Mouse (Mus musculus) erythroid progenitor cell, adult 5-6 weeks (primary cell): ENCODE measurements around the gene Slco1b2. TPM values are rescaled to one million over a fixed set of nuclear protein-coding genes. Genes with fewer than 3 reads are reported as not detected.
"Not testable (repeated sequence)": the region's sequence is repeated elsewhere in the genome, so short reads cannot be mapped to it uniquely, and the experiment has no call there.

Source experiments
- ATAC-seq: replicated peaks from 2 replicates; pipeline ENCODE4 v1.8.0; 2016; ENCODE audit warnings: moderate number of reproducible peaks, mild to moderate bottlenecking, moderate TSS enrichment, inconsistent platforms; ENCODE audit not compliant: poor library complexity, low FRiP score, severe bottlenecking
- total RNA-seq, 2 experiments: library from RNA; stranded (forward) in 1 of 2; stranded (reverse) in 1 of 2; fragments of 150-400 nt in 1 of 2; fragments of 186-747, 209-891 nt in 1 of 2; gene quantifications; 2 replicates each; pipeline versions ENCODE4 v1.2.3 to v1.2.4; 2015 to 2017; ENCODE audit warnings: low replicate concordance in 2 of 2

Gene Slco1b2
- not detected in 2 replicates for total RNA-seq (2015; ENCODE audit: low replicate concordance)
- not detected in 2 replicates for total RNA-seq (2017; ENCODE audit: low replicate concordance)

DNA sequence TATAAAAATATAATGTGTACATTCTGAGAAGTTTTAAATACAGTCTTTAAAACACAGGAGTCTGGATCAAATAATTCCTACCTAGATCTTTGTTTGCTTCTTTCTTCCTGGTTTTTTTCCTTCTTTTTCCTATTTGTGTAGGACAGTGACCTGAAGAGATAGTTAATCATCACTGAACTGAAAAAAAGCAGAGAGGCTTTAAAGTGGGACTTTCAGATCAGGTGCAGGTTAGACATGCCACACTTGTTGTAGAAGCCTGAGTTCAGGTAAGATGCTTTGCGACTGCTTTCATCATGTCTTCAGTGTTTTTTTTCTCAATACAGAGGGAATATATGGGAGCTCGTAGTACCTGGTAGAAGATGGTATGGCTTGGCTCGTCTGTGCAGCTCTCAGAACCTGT lies at the start of gene Slco1b2:
Gene Slco1b2, plus strand, starts transcription at position 228 of the 400 bp plus-strand sequence.
- ATAC-seq = no peak

- no peak for ATAC-seq
These were observed 44.4 kb upstream of the Slco1b2 start for GRCm38 (mm10) chr6:141584791-141585403.

DNA sequence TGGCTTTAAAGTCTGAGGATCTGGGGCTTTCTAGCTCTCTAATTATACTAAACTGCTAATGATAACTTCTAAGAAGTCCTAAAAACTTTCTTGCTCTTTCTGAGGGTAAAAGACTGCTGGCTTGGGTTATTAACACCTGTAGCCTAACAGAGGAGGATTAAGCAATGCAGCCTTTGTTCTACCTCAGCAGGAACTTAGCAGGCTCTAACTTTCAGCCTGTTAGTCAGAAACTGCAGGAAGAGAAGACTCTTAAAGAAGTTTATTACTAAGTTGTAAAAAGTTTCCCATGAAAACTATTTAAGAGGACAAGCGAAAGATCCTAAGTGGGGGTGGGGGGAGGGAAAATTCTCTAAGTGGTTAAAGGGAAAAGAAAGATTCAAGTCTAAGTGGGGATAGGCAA lies 39.3 kb upstream of the Slco1b2 start:
- ATAC-seq = no peak

DNA sequence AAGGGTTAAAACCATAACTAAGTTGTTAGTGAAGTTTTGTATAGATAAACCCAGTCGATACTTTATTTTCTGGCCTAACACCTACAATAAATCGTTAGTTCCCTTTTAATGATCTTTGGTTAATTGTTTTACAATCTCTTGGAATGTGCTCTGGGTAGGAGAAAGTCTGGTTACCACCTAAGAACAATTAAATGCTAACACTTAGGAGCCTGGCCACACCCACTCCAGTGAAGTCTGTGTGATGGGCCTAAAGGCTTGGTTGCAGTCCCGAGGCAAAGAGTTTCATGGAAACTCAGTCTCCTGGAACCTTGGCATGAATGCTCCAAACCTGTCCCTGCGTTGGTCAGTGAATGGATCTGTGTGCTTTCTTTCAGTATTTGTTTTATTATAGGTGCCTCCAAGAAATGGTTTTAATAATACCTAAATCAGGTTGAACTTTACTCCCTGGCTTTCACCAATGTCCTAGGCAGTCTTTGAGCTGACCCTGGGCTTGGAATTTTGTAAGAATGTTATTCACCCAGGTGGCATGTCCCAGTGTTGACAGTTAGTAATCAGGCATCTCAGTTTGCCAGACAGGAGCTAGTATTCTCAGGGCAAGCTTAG lies 38.6 kb upstream of the Slco1b2 start:
- ATAC-seq = not testable (repeated sequence)

- ATAC-seq = no peak
These were observed 33.2 kb upstream of the Slco1b2 start for GRCm38 (mm10) chr6:141596081-141596480.

DNA sequence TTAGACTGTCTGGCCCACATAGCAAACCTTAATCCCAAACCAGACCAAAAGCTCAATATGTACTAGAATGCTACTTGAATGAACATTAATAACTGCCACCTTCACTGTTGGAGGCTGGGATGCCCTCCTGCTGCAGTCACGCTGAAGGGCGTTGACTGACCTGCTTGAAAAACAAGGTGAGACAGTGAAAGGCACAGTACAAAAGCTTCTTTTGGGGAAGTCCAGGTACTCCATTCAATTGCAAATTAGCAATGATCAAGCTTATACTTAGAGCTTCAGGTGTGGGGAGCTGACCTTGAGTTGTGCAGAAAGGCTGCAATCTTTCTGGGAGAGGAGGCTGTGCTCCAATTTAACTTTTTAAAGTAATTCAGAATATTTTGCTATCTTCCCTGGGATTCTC lies 32.3 kb upstream of the Slco1b2 start:
- ATAC-seq = no peak

- ATAC-seq = no peak
These were observed 28.4 kb upstream of the Slco1b2 start for GRCm38 (mm10) chr6:141600940-141601339.

- ATAC-seq = no peak
These were observed 18.5 kb upstream of the Slco1b2 start for GRCm38 (mm10) chr6:141610702-141611260.

GRCm38 (mm10) chr6:141614017-141614416 lies 15.3 kb upstream of the Slco1b2 start:
- ATAC-seq = no peak

DNA sequence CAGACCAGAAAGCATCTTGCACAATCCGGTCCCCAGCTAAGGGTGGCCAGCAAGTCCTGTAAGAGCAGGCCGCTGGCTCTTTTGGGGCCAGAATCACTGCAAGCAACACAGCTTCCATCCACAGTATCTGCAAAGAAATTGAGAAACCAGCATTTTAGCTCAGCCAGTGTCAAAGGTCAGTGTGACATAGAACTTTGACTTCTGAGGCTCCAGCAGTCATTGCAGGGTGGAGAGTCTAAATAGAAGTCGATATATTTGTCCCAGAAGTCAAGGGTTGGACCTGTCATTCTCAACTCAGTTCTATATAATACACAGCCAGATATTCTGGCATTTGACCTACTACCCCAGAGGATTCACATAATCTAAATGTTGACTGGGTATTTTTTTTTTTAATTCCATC lies 14.0 kb upstream of the Slco1b2 start:
- no peak for ATAC-seq

- ATAC-seq = no peak
These were observed 3.6 kb downstream of the Slco1b2 start for GRCm38 (mm10) chr6:141632935-141633334.

DNA sequence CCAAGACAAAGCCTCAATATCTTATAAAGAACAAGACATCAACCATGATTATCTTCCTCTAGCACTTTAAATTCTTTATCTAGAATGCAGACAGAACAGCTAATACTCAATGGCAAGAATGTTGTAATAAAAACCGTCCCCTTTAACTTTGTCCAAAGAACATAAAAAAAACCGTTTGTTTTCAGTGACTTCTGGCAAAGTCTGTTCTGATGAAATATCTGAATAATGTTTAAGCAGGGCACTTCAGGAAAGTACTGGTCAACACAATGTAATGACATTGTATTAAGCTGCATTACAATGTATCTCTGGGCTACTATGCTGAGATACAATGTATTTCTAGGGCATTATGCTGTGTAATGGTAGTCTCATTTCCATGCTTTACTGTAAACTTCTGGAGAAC lies 5.9 kb downstream of the Slco1b2 start:
- no peak for ATAC-seq

DNA sequence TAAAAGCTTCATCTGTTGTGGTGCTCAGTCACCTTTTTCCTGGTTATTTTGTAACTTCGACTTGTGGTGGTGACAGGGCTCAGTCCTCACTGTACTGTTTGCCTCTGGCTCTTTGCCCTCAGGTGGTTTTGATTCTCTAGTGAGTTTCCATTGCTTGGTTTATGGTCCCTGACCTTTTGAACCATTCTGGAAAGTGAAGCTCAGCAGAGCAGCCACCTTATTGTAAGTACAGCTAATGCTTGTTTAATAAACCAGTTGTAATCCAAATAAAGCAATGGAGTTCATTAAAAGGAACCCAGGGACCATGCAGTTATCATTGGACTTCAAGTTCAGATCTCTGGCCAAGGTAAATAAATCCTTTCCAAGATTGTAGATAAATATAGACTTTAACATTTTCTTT lies 11.3 kb downstream of the Slco1b2 start:
- no peak for ATAC-seq

DNA sequence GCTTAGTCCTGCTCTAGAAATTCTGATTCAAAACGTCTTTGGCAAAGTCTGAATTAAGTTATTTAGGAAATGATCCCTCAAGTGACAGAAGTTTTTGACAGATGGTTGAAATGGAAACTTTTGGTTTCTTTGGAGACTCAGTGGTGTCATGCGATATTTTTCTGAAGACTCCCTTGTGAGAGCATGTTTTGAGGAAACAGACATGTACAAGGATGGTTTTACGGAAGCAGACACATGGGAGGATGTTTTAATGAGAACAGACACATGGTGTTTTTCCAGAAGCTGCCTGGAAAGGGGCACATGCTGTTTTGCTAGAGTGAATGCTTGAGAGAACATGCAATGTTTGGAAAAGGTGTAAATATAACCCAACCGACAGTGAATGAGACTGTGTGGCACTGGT lies 57.7 kb downstream of the Slco1b2 start:
- no peak for ATAC-seq

- no peak for ATAC-seq
These were observed 61.9 kb downstream of the Slco1b2 start for GRCm38 (mm10) chr6:141691246-141691645.

Other genes starting within 250 kb of the Slco1b2 start
- gene Slco1c1, start 105.2 kb upstream of the Slco1b2 start, total RNA-seq (2015; ENCODE audit: low replicate concordance) = not detected in 2 replicates
- not detected in 2 replicates for gene Slco1c1, start 105.2 kb upstream of the Slco1b2 start, total RNA-seq (2017; ENCODE audit: low replicate concordance)
- not detected in 2 replicates for gene Gm5724, start 144.3 kb downstream of the Slco1b2 start, total RNA-seq (2015; ENCODE audit: low replicate concordance)
- not detected in 2 replicates for gene Gm5724, start 144.3 kb downstream of the Slco1b2 start, total RNA-seq (2017; ENCODE audit: low replicate concordance)
- gene Slco1a4, start 226.7 kb downstream of the Slco1b2 start, total RNA-seq (2015; ENCODE audit: low replicate concordance) = not detected in 2 replicates
- not detected in 2 replicates for gene Slco1a4, start 226.7 kb downstream of the Slco1b2 start, total RNA-seq (2017; ENCODE audit: low replicate concordance)